Mouse (Mus musculus) adrenal gland, adult 2 months (tissue): ENCODE results near the gene Gna14. TPM values are rescaled to one million over a fixed set of nuclear protein-coding genes. Genes with fewer than 3 reads are reported as not detected.

Experiments
- DNase-seq: peaks from one replicate; pipeline ENCODE4 v3.0.0; 2021
- polyA plus RNA-seq: library from polyadenylated mRNA; depleted of rRNA; stranded (reverse); fragments of >200 nt; gene quantifications from 2 replicates; pipeline ENCODE4 v1.2.3, GENCODE M21; 2012
- total RNA-seq, 2 experiments: library from RNA; stranded (reverse); gene quantifications; 2 replicates each; pipeline ENCODE4 v1.2.3; 2021

Gene Gna14
- total and polyA plus RNA-seq, 3 experiments = 27.4 to 40.9 (median 31.1) TPM

- no peak for DNase-seq
These were observed 15.3 kb downstream of the Gna14 start for GRCm38 (mm10) chr19:16450824-16451223.

- DNase-seq = no peak
These were observed 20.6 kb downstream of the Gna14 start for GRCm38 (mm10) chr19:16456181-16456580.

- DNase-seq = no peak
These were observed 21.6 kb downstream of the Gna14 start for GRCm38 (mm10) chr19:16457127-16457526.

- DNase-seq = no peak
These were observed 23.8 kb downstream of the Gna14 start for GRCm38 (mm10) chr19:16459317-16459716.

GRCm38 (mm10) chr19:16460292-16460691 lies 24.7 kb downstream of the Gna14 start:
- no peak for DNase-seq

- no peak for DNase-seq
These were observed 25.3 kb downstream of the Gna14 start for GRCm38 (mm10) chr19:16460831-16461230.

GRCm38 (mm10) chr19:16462461-16462860 lies 26.9 kb downstream of the Gna14 start:
- no peak for DNase-seq

- DNase-seq = no peak
These were observed 29.2 kb downstream of the Gna14 start for GRCm38 (mm10) chr19:16464730-16465129.

- DNase-seq = no peak
These were observed 33.3 kb downstream of the Gna14 start for GRCm38 (mm10) chr19:16468756-16469374.

GRCm38 (mm10) chr19:16472655-16473054 lies 37.1 kb downstream of the Gna14 start:
- no peak for DNase-seq

GRCm38 (mm10) chr19:16477314-16477946 lies 41.9 kb downstream of the Gna14 start:
- DNase-seq = no peak

- no peak for DNase-seq
These were observed 42.6 kb downstream of the Gna14 start for GRCm38 (mm10) chr19:16478186-16478607.

GRCm38 (mm10) chr19:16482047-16482446 lies 46.5 kb downstream of the Gna14 start:
- no peak for DNase-seq

- DNase-seq = peak; percentile 14
These were observed 48.7 kb downstream of the Gna14 start for GRCm38 (mm10) chr19:16484237-16484636.

GRCm38 (mm10) chr19:16484671-16485070 lies 49.1 kb downstream of the Gna14 start:
- DNase-seq = peak; percentile 43

- no peak for DNase-seq
These were observed 55.2 kb downstream of the Gna14 start for GRCm38 (mm10) chr19:16490756-16491155.

GRCm38 (mm10) chr19:16491497-16491896 lies 55.9 kb downstream of the Gna14 start:
- no peak for DNase-seq

- no peak for DNase-seq
These were observed 56.9 kb downstream of the Gna14 start for GRCm38 (mm10) chr19:16492453-16492852.

- DNase-seq = no peak
These were observed 59.4 kb downstream of the Gna14 start for GRCm38 (mm10) chr19:16494816-16495516.

GRCm38 (mm10) chr19:16496016-16496415 lies 60.5 kb downstream of the Gna14 start:
- no peak for DNase-seq

GRCm38 (mm10) chr19:16502054-16502453 lies 66.5 kb downstream of the Gna14 start:
- DNase-seq = no peak

GRCm38 (mm10) chr19:16506711-16507364 lies 71.3 kb downstream of the Gna14 start:
- no peak for DNase-seq
